10 mouse cellular contexts compared by ENCODE assay signal in the genomic region with DNA sequence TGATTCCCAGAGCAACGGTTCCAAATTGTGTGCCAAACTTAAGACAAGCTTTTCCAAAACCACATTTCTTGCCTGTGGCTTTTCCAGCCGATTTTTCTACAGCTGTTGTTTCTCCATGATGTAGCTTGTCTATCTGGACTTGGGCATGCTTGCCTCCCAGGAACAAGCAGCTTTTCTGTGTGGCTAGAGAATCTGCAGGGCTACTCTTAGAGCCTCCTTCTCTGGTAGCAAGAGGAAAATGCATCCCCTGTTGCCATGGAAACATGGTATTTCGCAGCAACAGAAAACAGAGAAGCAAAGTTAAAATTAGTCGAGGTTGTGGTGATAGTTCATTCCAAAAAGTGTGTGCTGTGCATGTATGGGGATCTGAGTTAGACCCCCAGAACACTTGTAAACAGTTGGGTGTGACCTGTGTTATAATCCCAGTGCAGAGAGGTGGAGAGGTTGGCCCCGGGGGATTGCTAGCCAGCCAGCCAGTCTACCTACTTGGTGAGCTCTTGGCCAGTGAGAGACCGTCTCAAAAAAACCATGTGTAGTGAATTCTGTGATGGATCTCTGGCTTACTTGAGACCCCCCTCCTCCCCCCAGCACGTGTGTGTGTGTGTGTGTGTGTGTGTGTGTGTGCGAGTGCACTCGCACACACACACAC. TPM values are rescaled to one million over a fixed set of nuclear protein-coding genes. Genes with fewer than 3 reads are reported as not detected.
DNase-seq lines count a peak whose midpoint lies in the region; ATAC-seq lines count a peak whose summit lies in the region.
"Had no signal": no experiment of that assay in that cellular context is flagged by ENCODE, and none has a peak within 500 bp of the region (broad histone marks: within the 10 kb centered on the region; RNA-seq: fewer than 3 reads in every experiment).

No protein-coding gene starts in this region.

- WGBS in embryonic facial prominence, embryonic 11.5 days = 68% methylated on average over 9 of the region's 9 CpGs
- WGBS in embryonic facial prominence, embryonic 10.5 days = 79% methylated on average over 9 of the region's 9 CpGs

- no peak overlapping the region for H3K27ac ChIP-seq in embryonic facial prominence, embryonic 11.5 days (replicated peaks; ENCODE audit: low read depth, low read length)
- no peak overlapping the region for H3K27ac ChIP-seq in embryonic facial prominence, embryonic 10.5 days (replicated peaks)
- H3K27ac ChIP-seq: midbrain, embryonic 12.5 days had no signal

- H3K9me3 ChIP-seq in embryonic facial prominence, embryonic 11.5 days (replicated peaks; ENCODE audit: control insufficient read depth, low read length) = no peaks in the 10 kb centered on the region
- no peaks in the 10 kb centered on the region for H3K9me3 ChIP-seq in embryonic facial prominence, embryonic 10.5 days
- H3K9me3 ChIP-seq: midbrain, embryonic 12.5 days had no signal

- no peaks in the 10 kb centered on the region for H3K36me3 ChIP-seq in embryonic facial prominence, embryonic 11.5 days (replicated peaks; ENCODE audit: control insufficient read depth, insufficient read depth, low read depth, low read length)
- no peaks in the 10 kb centered on the region for H3K36me3 ChIP-seq in embryonic facial prominence, embryonic 10.5 days (replicated peaks)
- H3K36me3 ChIP-seq: midbrain, embryonic 12.5 days had no signal

- ATAC-seq in embryonic facial prominence, embryonic 11.5 days (replicated peaks; ENCODE audit: insufficient number of reproducible peaks, low FRiP score, low TSS enrichment, low read depth) = no peak

- no peak overlapping the region for H3K9ac ChIP-seq in embryonic facial prominence, embryonic 11.5 days (replicated peaks; ENCODE audit: low read length)
- H3K9ac ChIP-seq: midbrain, embryonic 12.5 days had no signal

- no peaks in the 10 kb centered on the region for H3K27me3 ChIP-seq in embryonic facial prominence, embryonic 11.5 days (ENCODE audit: control insufficient read depth, insufficient read depth, low read length)
- H3K27me3 ChIP-seq in embryonic facial prominence, embryonic 10.5 days (replicated peaks; ENCODE audit: low read depth, poor library complexity, severe bottlenecking) = no peaks in the 10 kb centered on the region
- H3K27me3 ChIP-seq: midbrain, embryonic 12.5 days had no signal

- no peak overlapping the region for H3K4me3 ChIP-seq in embryonic facial prominence, embryonic 11.5 days (ENCODE audit: low read depth, low read length)
- no peak overlapping the region for H3K4me3 ChIP-seq in embryonic facial prominence, embryonic 10.5 days
- H3K4me3 ChIP-seq: midbrain, embryonic 12.5 days had no signal

- DNase-seq in embryonic facial prominence, embryonic 11.5 days (ENCODE audit: low spot score) = peak; percentile 51
- DNase-seq in embryonic facial prominence, embryonic 10.5 days (ENCODE audit: low spot score) = no peak
- DNase-seq in layer of hippocampus, adult 11-12 months (ENCODE audit: low spot score) = peak; percentile 39
- DNase-seq in layer of hippocampus, postnatal 25 days (ENCODE audit: extremely low spot score in 1 of 2, low spot score in 1 of 2) = no peak
- peak; percentile 48 for DNase-seq in layer of hippocampus, adult 9-11 months
- peak; percentile 58 to 83 for DNase-seq in right cerebral cortex, postnatal 10 days (ENCODE audit: low spot score in 2 of 2)
- no peak for DNase-seq in retina, postnatal 1 day
- DNase-seq in gastrocnemius, adult 8-10 months (ENCODE audit: low spot score in 2 of 2) = no peak

- no peaks in the 10 kb centered on the region for H3K4me1 ChIP-seq in embryonic facial prominence, embryonic 11.5 days (ENCODE audit: control insufficient read depth, insufficient read depth, low read length)
- H3K4me1 ChIP-seq in embryonic facial prominence, embryonic 10.5 days = peaks cover 19% of the 10 kb centered on the region

- no peak overlapping the region for H3K4me2 ChIP-seq in embryonic facial prominence, embryonic 11.5 days (ENCODE audit: low read depth, low read length)
- H3K4me2 ChIP-seq: midbrain, embryonic 12.5 days had no signal

RNA-seq across cellular contexts. Expression of a gene that starts 39.9 kb away (rescaled TPM):
- 2.6 and 3.0 TPM in 2 replicates for polyA plus RNA-seq in embryonic facial prominence, embryonic 11.5 days (2014; fragmentation: Nextera tagmentation; extraction: Ambion mirVana)
- 4.2 and 5.7 TPM in 2 replicates for polyA plus RNA-seq in embryonic facial prominence, embryonic 10.5 days (2016; fragmentation: Nextera tagmentation; extraction: Ambion mirVana)
- total RNA-seq in layer of hippocampus, postnatal 25 days (2021) = 10 to 100 TPM; 23.5 to 24.6 TPM
- under 1 TPM; 0.46 to 0.79 (median 0.50) TPM for total RNA-seq in gastrocnemius, adult 8-10 months (2022)
- total RNA-seq: granulocyte monocyte progenitor cell, adult 5-6 weeks had no signal

Comparison
In these comparisons a context has a peak if more than half of its experiments do, and no peak if none do; other contexts are left out.
1. DNase-seq: peak in embryonic facial prominence, embryonic 11.5 days (single experiment), layer of hippocampus, adult 11-12 months (single experiment), layer of hippocampus, adult 9-11 months (single experiment) and right cerebral cortex, postnatal 10 days (2 of 2); none in embryonic facial prominence, embryonic 10.5 days (single experiment), layer of hippocampus, postnatal 25 days (0 of 2), retina, postnatal 1 day (single experiment) and gastrocnemius, adult 8-10 months (0 of 2).
2. RNA of a gene that starts 39.9 kb away (total RNA-seq): 23.5 to 24.6 TPM in layer of hippocampus, postnatal 25 days; 0.46 to 0.79 TPM in gastrocnemius, adult 8-10 months; every median in the first group is over 10 times any median in the second.